Mouse (Mus musculus) hindbrain, embryonic 12.5 days (tissue): Measurements from ENCODE around the gene S100a16. TPM values are rescaled to one million over a fixed set of nuclear protein-coding genes. Genes with fewer than 3 reads are reported as not detected.

Experiments used
- ATAC-seq: fragments of 200-750 bp; cut with Nextera tagmentation; 2 replicates; pipeline ENCODE4 v1.8.0; 2017; ENCODE audit warnings: moderate TSS enrichment; ENCODE audit not compliant: low FRiP score
- H3K27ac ChIP-seq: fragments of 300-500 bp; sonication (generic); 2 replicates; pipeline ENCODE4 v1.5.1; 2016; ENCODE audit warnings: mild to moderate bottlenecking
- H3K27me3 ChIP-seq: fragments of 300-500 bp; sonication (generic); 2 replicates; pipeline ENCODE4 v1.6.1; 2016; ENCODE audit warnings: mild to moderate bottlenecking
- H3K36me3 ChIP-seq: fragments of 300-500 bp; sonication (generic); 2 replicates; pipeline ENCODE4 v1.6.1; 2016; ENCODE audit warnings: mild to moderate bottlenecking
- H3K4me1 ChIP-seq: fragments of 300-500 bp; sonication (generic); 2 replicates; pipeline ENCODE4 v1.6.1; 2016
- H3K4me2 ChIP-seq: fragments of 300-500 bp; sonication (generic); replicated peaks from 2 replicates; pipeline ENCODE4 v1.6.1; 2016; ENCODE audit warnings: mild to moderate bottlenecking
- H3K4me3 ChIP-seq: fragments of 300-500 bp; sonication (generic); 2 replicates; pipeline ENCODE4 v1.5.1; 2016; ENCODE audit warnings: mild to moderate bottlenecking
- H3K9ac ChIP-seq: fragments of 300-500 bp; sonication (generic); 2 replicates; pipeline ENCODE4 v1.6.1; 2016; ENCODE audit warnings: mild to moderate bottlenecking, moderate library complexity
- H3K9me3 ChIP-seq: fragments of 300-500 bp; sonication (generic); replicated peaks from 2 replicates; pipeline ENCODE4 v1.6.1; 2016; ENCODE audit warnings: mild to moderate bottlenecking
- WGBS: fragments of 180-500 bp; shearing (Covaris S2); methylation state at CpG from one replicate; pipeline ENCODE4 v1.1.7; 2016; 5-methylcytosine and 5-hydroxymethylcytosine counted together
- polyA plus RNA-seq: library from polyadenylated mRNA; unstranded; fragments of >200 nt; fragmentation: Nextera tagmentation; extraction: Ambion mirVana; gene quantifications from 2 replicates; pipeline ENCODE4 v1.2.1, GENCODE M21; 2016

S100a16 gene
- polyA plus RNA-seq, 1 experiment from 2014 or later, result 40.0 TPM

- Histone ChIP-seq H3K27me3 (no peaks in the 10 kb centered on the region), H3K9me3 (no peaks in the 10 kb centered on the region), H3K4me3 (no peak overlapping the region), H3K4me1 (no peaks in the 10 kb centered on the region), H3K9ac (no peak overlapping the region), H3K27ac (no peak overlapping the region), H3K4me2 (no peak overlapping the region), H3K36me3 (no peaks in the 10 kb centered on the region)
- no peak for ATAC-seq
- 83% methylated on average over 3 of the region's 3 CpGs for WGBS
Measured at GRCm38 (mm10) chr3:90575320-90575719, 38.3 kb downstream of the S100a16 start.

GRCm38 (mm10) chr3:90576351-90577001, 39.4 kb downstream of the S100a16 start:
- no peak overlapping the region for H3K4me2 ChIP-seq
- H3K27me3 ChIP-seq, result no peaks in the 10 kb centered on the region
- H3K9me3 ChIP-seq, result no peaks in the 10 kb centered on the region
- H3K4me1 ChIP-seq, result no peaks in the 10 kb centered on the region
- H3K36me3 ChIP-seq, result no peaks in the 10 kb centered on the region
- H3K4me3 ChIP-seq, result no peak overlapping the region
- no peak for ATAC-seq
- H3K27ac ChIP-seq, result no peak overlapping the region
- no peak overlapping the region for H3K9ac ChIP-seq
- 74% methylated on average over 10 of the region's 10 CpGs for WGBS

- H3K4me1 ChIP-seq, result no peaks in the 10 kb centered on the region
- no peaks in the 10 kb centered on the region for H3K36me3 ChIP-seq
- WGBS, result 82% methylated on average over 7 of the region's 7 CpGs
- no peaks in the 10 kb centered on the region for H3K9me3 ChIP-seq
- H3K9ac ChIP-seq, result no peak overlapping the region
- H3K4me2 ChIP-seq, result no peak overlapping the region
- ATAC-seq, result no peak
- no peaks in the 10 kb centered on the region for H3K27me3 ChIP-seq
- H3K4me3 ChIP-seq, result no peak overlapping the region
- no peak overlapping the region for H3K27ac ChIP-seq
Measured at GRCm38 (mm10) chr3:90579433-90579832, 42.4 kb downstream of the S100a16 start.

- H3K4me1 ChIP-seq, result no peaks in the 10 kb centered on the region
- ATAC-seq, result no peak
- no peak overlapping the region for H3K4me3 ChIP-seq
- no peaks in the 10 kb centered on the region for H3K27me3 ChIP-seq
- no peak overlapping the region for H3K27ac ChIP-seq
- H3K9ac ChIP-seq, result no peak overlapping the region
- no peaks in the 10 kb centered on the region for H3K36me3 ChIP-seq
- H3K4me2 ChIP-seq, result no peak overlapping the region
- over 99% methylated on average over 5 of the region's 5 CpGs for WGBS
- no peaks in the 10 kb centered on the region for H3K9me3 ChIP-seq
Measured at GRCm38 (mm10) chr3:90581141-90581540, 44.1 kb downstream of the S100a16 start.

- Histone ChIP-seq H3K27me3 (no peaks in the 10 kb centered on the region), H3K4me3 (no peak overlapping the region), H3K4me2 (no peak overlapping the region), H3K27ac (no peak overlapping the region), H3K9ac (no peak overlapping the region), H3K4me1 (no peaks in the 10 kb centered on the region), H3K36me3 (no peaks in the 10 kb centered on the region), H3K9me3 (no peaks in the 10 kb centered on the region)
- no peak for ATAC-seq
- WGBS, result 92% methylated on average over 1 of the region's 1 CpGs
Measured at GRCm38 (mm10) chr3:90582156-90582555, 45.1 kb downstream of the S100a16 start.

- Histone ChIP-seq H3K9me3 (no peaks in the 10 kb centered on the region), H3K4me2 (no peak overlapping the region), H3K36me3 (no peaks in the 10 kb centered on the region), H3K27ac (no peak overlapping the region), H3K4me1 (no peaks in the 10 kb centered on the region), H3K27me3 (no peaks in the 10 kb centered on the region), H3K9ac (no peak overlapping the region), H3K4me3 (no peak overlapping the region)
- 90% methylated on average over 4 of the region's 4 CpGs for WGBS
- no peak for ATAC-seq
Measured at GRCm38 (mm10) chr3:90582556-90582955, 45.5 kb downstream of the S100a16 start.

GRCm38 (mm10) chr3:90583893-90584292, 46.8 kb downstream of the S100a16 start:
- Histone ChIP-seq H3K27me3 (no peaks in the 10 kb centered on the region), H3K4me3 (no peak overlapping the region), H3K4me2 (no peak overlapping the region), H3K9ac (no peak overlapping the region), H3K9me3 (no peaks in the 10 kb centered on the region), H3K27ac (no peak overlapping the region), H3K4me1 (no peaks in the 10 kb centered on the region), H3K36me3 (no peaks in the 10 kb centered on the region)
- ATAC-seq, result no peak
- 52% methylated on average over 3 of the region's 3 CpGs for WGBS

- H3K27ac ChIP-seq, result no peak overlapping the region
Measured at GRCm38 (mm10) chr3:90585595-90585994, 48.5 kb downstream of the S100a16 start.

GRCm38 (mm10) chr3:90586016-90586643, 49.1 kb downstream of the S100a16 start:
- no peak for ATAC-seq
- no peak overlapping the region for H3K27ac ChIP-seq
- H3K27me3 ChIP-seq, result no peaks in the 10 kb centered on the region
- 88% methylated on average over 15 of the region's 15 CpGs for WGBS
- no peak overlapping the region for H3K9ac ChIP-seq
- H3K4me1 ChIP-seq, result no peaks in the 10 kb centered on the region
- H3K36me3 ChIP-seq, result no peaks in the 10 kb centered on the region
- no peaks in the 10 kb centered on the region for H3K9me3 ChIP-seq
- H3K4me2 ChIP-seq, result no peak overlapping the region
- no peak overlapping the region for H3K4me3 ChIP-seq

More at GRCm38 (mm10) chr3:90585595-90585994, 48.5 kb downstream of the S100a16 start:
- Histone ChIP-seq H3K9me3 (no peaks in the 10 kb centered on the region), H3K27me3 (no peaks in the 10 kb centered on the region), H3K4me3 (no peak overlapping the region), H3K9ac (no peak overlapping the region), H3K4me1 (no peaks in the 10 kb centered on the region), H3K36me3 (no peaks in the 10 kb centered on the region), H3K4me2 (no peak overlapping the region)
- ATAC-seq, result no peak
- 31% methylated on average over 5 of the region's 5 CpGs for WGBS

- Histone ChIP-seq H3K4me2 (no peak overlapping the region), H3K27me3 (no peaks in the 10 kb centered on the region), H3K4me3 (no peak overlapping the region), H3K4me1 (no peaks in the 10 kb centered on the region), H3K9me3 (no peaks in the 10 kb centered on the region), H3K9ac (no peak overlapping the region), H3K36me3 (no peaks in the 10 kb centered on the region), H3K27ac (no peak overlapping the region)
- WGBS, result 67% methylated on average over 10 of the region's 10 CpGs
- no peak for ATAC-seq
Measured at GRCm38 (mm10) chr3:90586906-90587305, 49.9 kb downstream of the S100a16 start.

GRCm38 (mm10) chr3:90587361-90588101, 50.5 kb downstream of the S100a16 start:
- Histone ChIP-seq H3K36me3 (no peaks in the 10 kb centered on the region), H3K4me1 (no peaks in the 10 kb centered on the region), H3K9me3 (no peaks in the 10 kb centered on the region), H3K4me2 (no peak overlapping the region), H3K9ac (no peak overlapping the region), H3K27ac (no peak overlapping the region), H3K4me3 (no peak overlapping the region), H3K27me3 (no peaks in the 10 kb centered on the region)
- ATAC-seq, result no peak
- WGBS, result 89% methylated on average over 14 of the region's 14 CpGs

- H3K27ac ChIP-seq, result no peak overlapping the region
- no peaks in the 10 kb centered on the region for H3K9me3 ChIP-seq
- no peak overlapping the region for H3K4me3 ChIP-seq
- no peak overlapping the region for H3K4me2 ChIP-seq
- ATAC-seq, result no peak
- no peaks in the 10 kb centered on the region for H3K27me3 ChIP-seq
- no peak overlapping the region for H3K9ac ChIP-seq
- 88% methylated on average over 6 of the region's 6 CpGs for WGBS
- no peaks in the 10 kb centered on the region for H3K36me3 ChIP-seq
- H3K4me1 ChIP-seq, result no peaks in the 10 kb centered on the region
Measured at GRCm38 (mm10) chr3:90589390-90589789, 52.3 kb downstream of the S100a16 start.
